Mouse (Mus musculus) heart, adult 2 months (tissue): ENCODE results near the gene Sec14l5.

Experiments
- CTCF ChIP-seq: fragments of 200-600 bp; IDR thresholded peaks from 2 replicates; pipeline ENCODE4 v1.8.1; 2022; ENCODE audit warnings: antibody characterized with exemption, mild to moderate bottlenecking, moderate library complexity
- EP300 ChIP-seq: fragments of 200-500 bp; IDR thresholded peaks from 2 replicates; pipeline ENCODE4 v1.6.1; 2011; ENCODE audit warnings: low read depth, low read length, control low read depth; ENCODE audit not compliant: insufficient read depth

DNA sequence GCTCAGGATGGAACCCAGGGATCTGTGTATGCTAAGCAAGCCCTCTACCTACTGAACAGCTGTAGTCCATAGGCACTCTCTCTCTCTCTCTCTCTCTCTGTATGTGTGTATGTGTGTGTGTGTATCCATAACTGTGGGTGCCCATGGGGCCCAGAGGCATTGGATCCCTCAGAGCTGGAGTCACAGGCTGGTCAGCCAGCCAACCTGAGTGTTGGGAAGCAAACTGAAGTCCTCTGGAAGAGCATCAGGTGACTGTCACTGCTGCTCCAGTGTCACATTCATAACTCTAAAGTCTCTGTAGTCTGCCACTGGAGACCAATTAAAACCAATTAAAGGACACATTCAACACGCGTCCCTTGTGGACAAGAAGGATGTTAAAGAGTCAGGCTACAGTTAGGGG, 9.6 kb downstream of the Sec14l5 start:
- no peak for TF ChIP-seq CTCF
- no peak for TF ChIP-seq EP300
